Mouse (Mus musculus): ENCODE results near the gene Myl3.

- no peak for TF ChIP-seq CTCF (conservative IDR thresholded peaks at IDR 0.05 in 1 of 2, IDR thresholded peaks at IDR 0.05 in 1 of 2; ENCODE audit: low read depth in 2 of 2, low read length in 2 of 2)
- no peak for TF ChIP-seq EP300 (IDR thresholded peaks at IDR 0.05; ENCODE audit: low read length)
- no peak for TF ChIP-seq ZMIZ1 (IDR thresholded peaks at IDR 0.05; ENCODE audit: low read depth, low read length)
- TF ChIP-seq RCOR1 (conservative IDR thresholded peaks at IDR 0.05; ENCODE audit: low read depth, low read length): no peak
- TF ChIP-seq TBP (conservative IDR thresholded peaks at IDR 0.05; ENCODE audit: low read depth, low read length): no peak
- no peak for TF ChIP-seq POLR2A (IDR thresholded peaks at IDR 0.05; ENCODE audit: low read depth, low read length)
- TF ChIP-seq KAT2A (IDR thresholded peaks at IDR 0.05; ENCODE audit: insufficient replicate concordance, low read length): no peak
- TF ChIP-seq POLR2AphosphoS2 (IDR thresholded peaks at IDR 0.05; ENCODE audit: low read depth, low read length): no peak
- TF ChIP-seq ZNF384 (IDR thresholded peaks at IDR 0.05; ENCODE audit: low read depth, low read length): no peak
- TF ChIP-seq ELF1 (IDR thresholded peaks at IDR 0.05; ENCODE audit: low read depth, low read length): no peak
- TF ChIP-seq ZC3H11A (IDR thresholded peaks at IDR 0.05; ENCODE audit: low read depth, low read length): no peak
- no peak for TF ChIP-seq UBTF (IDR thresholded peaks at IDR 0.05; ENCODE audit: low read depth, low read length)
These were observed 46.4 kb upstream of the Myl3 start for GRCm38 (mm10) chr9:110695165-110695755.
